Mouse (Mus musculus) MEL (cell line): Measurements from ENCODE around the gene Tbc1d20.

Experiments used
- CTCF ChIP-seq, 3 experiments: IDR thresholded peaks in 2 of 3; conservative IDR thresholded peaks in 1 of 3; 2 replicates each; pipeline ENCODE4 v1.5.1; 2011 to 2012; ENCODE audit warnings: low read length in 3 of 3, low read depth in 2 of 3, mild to moderate bottlenecking in 2 of 3, improper control_type of control experiment in 1 of 3, inconsistent platforms in 1 of 3, mixed read lengths in 1 of 3, moderate library complexity in 1 of 3; ENCODE audit not compliant: control insufficient read depth in 1 of 3, insufficient read depth in 1 of 3, poor library complexity in 1 of 3, severe bottlenecking in 1 of 3
- GABPA ChIP-seq: IDR thresholded peaks from 2 replicates; pipeline ENCODE4 v1.6.1; 2012; ENCODE audit warnings: low read depth, mild to moderate bottlenecking, inconsistent platforms, low read length, improper control_type of control experiment, moderate library complexity
- GATA1 ChIP-seq: IDR thresholded peaks from 2 replicates; pipeline ENCODE4 v1.6.1; 2011; ENCODE audit warnings: low read depth, low read length, improper control_type of control experiment
- NRF1 ChIP-seq: IDR thresholded peaks from 2 replicates; pipeline ENCODE4 v1.6.1; 2014; ENCODE audit warnings: low read depth, mild to moderate bottlenecking, inconsistent platforms, low read length, improper control_type of control experiment, moderate library complexity; ENCODE audit not compliant: poor library complexity, insufficient read depth, severe bottlenecking
- POLR2A ChIP-seq, 2 experiments: IDR thresholded peaks; 2 replicates each; pipeline ENCODE4 v1.6.1; 2011 to 2012; ENCODE audit warnings: low read length in 2 of 2, mild to moderate bottlenecking in 2 of 2, control low read depth in 1 of 2, improper control_type of control experiment in 1 of 2, low read depth in 1 of 2, moderate library complexity in 1 of 2; ENCODE audit not compliant: control insufficient read depth in 1 of 2, insufficient read depth in 1 of 2, poor library complexity in 1 of 2
- UBTF ChIP-seq: IDR thresholded peaks from 2 replicates; pipeline ENCODE4 v1.6.1; 2012; ENCODE audit warnings: low read depth, mild to moderate bottlenecking, inconsistent platforms, low read length, improper control_type of control experiment, moderate library complexity, borderline replicate concordance; ENCODE audit not compliant: insufficient read depth
- USF1 ChIP-seq: IDR thresholded peaks from 2 replicates; pipeline ENCODE4 v1.6.1; 2014; ENCODE audit warnings: low read depth, mild to moderate bottlenecking, inconsistent platforms, low read length, improper control_type of control experiment, moderate library complexity

- TF ChIP-seq GABPA (no peak), POLR2A (IDR thresholded peaks at IDR 0.05; ENCODE audit: control insufficient read depth in 1 of 2, insufficient read depth in 1 of 2, low read depth in 1 of 2, low read length in 2 of 2, poor library complexity in 1 of 2) (no peak), CTCF (IDR thresholded peaks at IDR 0.05 in 2 of 3, conservative IDR thresholded peaks at IDR 0.05 in 1 of 3; ENCODE audit: control insufficient read depth in 1 of 3, insufficient read depth in 1 of 3, low read depth in 2 of 3, low read length in 3 of 3, poor library complexity in 1 of 3, severe bottlenecking in 1 of 3) (no peak), NRF1 (no peak), USF1 (no peak), GATA1 (no peak), UBTF (no peak)
Measured at GRCm38 (mm10) chr2:152359616-152360015, 66.0 kb downstream of the Tbc1d20 start.
